Mouse (Mus musculus): ENCODE results near the gene Foxp2. TPM values are rescaled to one million over a fixed set of nuclear protein-coding genes. Genes with fewer than 3 reads are reported as not detected.

Gene Foxp2
- polyA plus RNA-seq (2015; fragmentation: Nextera tagmentation; extraction: Ambion mirVana) = 36.0 and 44.4 TPM in 2 replicates

DNA sequence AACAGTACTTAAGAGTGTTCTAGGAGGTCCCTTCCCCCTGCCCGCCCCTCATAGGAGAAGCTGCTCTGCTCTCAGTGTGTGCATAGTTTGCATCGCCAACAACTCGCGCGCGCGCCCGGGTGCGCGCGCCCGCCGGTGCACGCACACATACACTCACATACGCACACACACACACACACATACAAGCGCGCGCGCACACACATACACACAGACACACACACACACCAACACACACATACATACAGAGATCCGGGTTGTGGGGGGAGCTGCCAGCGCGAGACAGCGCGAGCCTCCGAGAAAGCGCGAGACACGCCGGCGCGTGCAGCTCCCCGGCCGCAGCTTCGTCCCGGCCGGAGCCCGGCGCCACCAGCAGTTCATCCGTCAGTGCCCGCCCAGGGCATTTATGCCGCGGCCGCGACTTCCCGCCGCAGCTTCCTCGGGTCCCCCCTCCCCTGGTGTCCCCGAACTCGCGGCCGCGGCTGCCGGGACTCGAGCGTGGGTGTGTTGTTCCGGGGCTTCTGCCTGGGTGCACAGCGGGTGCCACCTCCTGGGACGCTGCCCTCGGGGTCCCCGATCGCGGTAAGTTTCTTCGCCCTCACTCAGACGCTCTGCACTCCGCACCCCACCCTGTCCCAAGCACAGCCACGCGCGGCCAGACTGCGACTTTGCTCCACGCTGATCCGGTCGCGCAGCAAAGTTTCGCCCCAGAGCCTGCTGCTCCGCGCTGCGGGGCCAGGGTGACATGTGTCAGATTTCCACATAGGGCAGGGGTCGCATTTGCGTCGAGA, at the start of gene Foxp2:
Gene Foxp2, plus strand, starts transcription at position 167 of the 788 bp plus-strand sequence.
- WGBS = under 1% methylated on average over 80 of the region's 80 CpGs
- Histone ChIP-seq H3K4me3 (replicated peaks; ENCODE audit: low read length) (peak within 1 kb of the TSS; percentile 89), H3K9ac (replicated peaks; ENCODE audit: low read depth, low read length) (peak within 1 kb of the TSS; percentile 88), H3K36me3 (ENCODE audit: control insufficient read depth, insufficient read depth) (no peaks in the 10 kb centered on the region), H3K4me1 (replicated peaks; ENCODE audit: control insufficient read depth, insufficient read depth, low read length) (peaks cover 40% of the 10 kb centered on the region), H3K27me3 (replicated peaks; ENCODE audit: control insufficient read depth, insufficient read depth, low read length) (no peaks in the 10 kb centered on the region), H3K4me2 (ENCODE audit: low read length) (peak within 1 kb of the TSS; percentile 86), H3K27ac (ENCODE audit: low read length) (peak within 1 kb of the TSS; percentile 92), H3K9me3 (ENCODE audit: control insufficient read depth, low read length) (no peaks in the 10 kb centered on the region)
- ATAC-seq = peak; percentile 78

DNA sequence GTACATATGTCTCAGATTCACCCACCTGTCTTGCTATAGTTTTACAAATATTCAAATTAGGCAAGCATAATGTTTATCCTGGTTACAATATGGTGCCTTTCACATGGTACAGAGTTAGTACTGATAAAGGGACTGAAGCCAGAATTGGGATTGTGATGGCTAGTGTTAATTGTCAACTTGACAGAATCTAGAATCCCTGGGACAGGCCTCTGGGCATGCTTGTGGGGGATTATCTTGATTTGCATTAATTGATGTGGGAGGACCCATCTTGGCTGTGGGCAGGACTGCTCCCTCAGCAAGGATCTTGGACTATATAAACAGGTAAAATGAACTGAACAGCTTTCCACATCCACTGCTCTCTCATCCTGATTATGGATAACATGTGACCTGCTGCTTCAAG, 15.9 kb upstream of the Foxp2 start:
- H3K9ac ChIP-seq (replicated peaks; ENCODE audit: low read depth, low read length) = no peak overlapping the region
- no peaks in the 10 kb centered on the region for H3K36me3 ChIP-seq (ENCODE audit: control insufficient read depth, insufficient read depth)
- H3K27ac ChIP-seq (ENCODE audit: low read length) = no peak overlapping the region
- peak; percentile 89 for ATAC-seq
- no peak overlapping the region for H3K4me3 ChIP-seq (replicated peaks; ENCODE audit: low read length)
- H3K4me1 ChIP-seq (replicated peaks; ENCODE audit: control insufficient read depth, insufficient read depth, low read length) = no peaks in the 10 kb centered on the region
- H3K4me2 ChIP-seq (ENCODE audit: low read length) = no peak overlapping the region
- H3K9me3 ChIP-seq (ENCODE audit: control insufficient read depth, low read length) = no peaks in the 10 kb centered on the region
- H3K27me3 ChIP-seq (replicated peaks; ENCODE audit: control insufficient read depth, insufficient read depth, low read length) = no peaks in the 10 kb centered on the region

DNA sequence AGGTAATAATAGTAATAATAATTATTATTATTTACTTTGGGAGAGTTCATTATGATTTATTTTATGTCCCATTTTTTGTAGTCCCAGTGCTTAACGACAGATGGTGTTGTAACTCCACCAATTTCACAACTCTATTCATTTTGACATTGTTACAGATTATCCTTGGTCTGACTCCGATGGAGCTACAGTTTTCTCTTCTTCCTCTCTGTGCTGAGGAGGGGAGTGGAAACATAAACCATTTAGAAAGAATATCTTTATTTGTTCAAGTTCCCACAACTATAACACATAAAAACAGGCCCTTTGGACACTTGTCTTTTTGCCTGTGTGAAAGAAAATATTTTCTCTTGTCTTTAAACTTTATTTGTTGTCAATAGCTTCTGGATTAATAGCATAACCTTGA, 4.1 kb upstream of the Foxp2 start:
- Histone ChIP-seq H3K9me3 (ENCODE audit: control insufficient read depth, low read length) (no peaks in the 10 kb centered on the region), H3K27me3 (replicated peaks; ENCODE audit: control insufficient read depth, insufficient read depth, low read length) (no peaks in the 10 kb centered on the region), H3K4me2 (ENCODE audit: low read length) (no peak overlapping the region), H3K27ac (ENCODE audit: low read length) (no peak overlapping the region), H3K36me3 (ENCODE audit: control insufficient read depth, insufficient read depth) (no peaks in the 10 kb centered on the region), H3K4me3 (replicated peaks; ENCODE audit: low read length) (no peak overlapping the region), H3K4me1 (replicated peaks; ENCODE audit: control insufficient read depth, insufficient read depth, low read length) (peaks cover 31% of the 10 kb centered on the region), H3K9ac (replicated peaks; ENCODE audit: low read depth, low read length) (no peak overlapping the region)
- ATAC-seq = no peak
- WGBS = 1% methylated on average over 2 of the region's 2 CpGs

DNA sequence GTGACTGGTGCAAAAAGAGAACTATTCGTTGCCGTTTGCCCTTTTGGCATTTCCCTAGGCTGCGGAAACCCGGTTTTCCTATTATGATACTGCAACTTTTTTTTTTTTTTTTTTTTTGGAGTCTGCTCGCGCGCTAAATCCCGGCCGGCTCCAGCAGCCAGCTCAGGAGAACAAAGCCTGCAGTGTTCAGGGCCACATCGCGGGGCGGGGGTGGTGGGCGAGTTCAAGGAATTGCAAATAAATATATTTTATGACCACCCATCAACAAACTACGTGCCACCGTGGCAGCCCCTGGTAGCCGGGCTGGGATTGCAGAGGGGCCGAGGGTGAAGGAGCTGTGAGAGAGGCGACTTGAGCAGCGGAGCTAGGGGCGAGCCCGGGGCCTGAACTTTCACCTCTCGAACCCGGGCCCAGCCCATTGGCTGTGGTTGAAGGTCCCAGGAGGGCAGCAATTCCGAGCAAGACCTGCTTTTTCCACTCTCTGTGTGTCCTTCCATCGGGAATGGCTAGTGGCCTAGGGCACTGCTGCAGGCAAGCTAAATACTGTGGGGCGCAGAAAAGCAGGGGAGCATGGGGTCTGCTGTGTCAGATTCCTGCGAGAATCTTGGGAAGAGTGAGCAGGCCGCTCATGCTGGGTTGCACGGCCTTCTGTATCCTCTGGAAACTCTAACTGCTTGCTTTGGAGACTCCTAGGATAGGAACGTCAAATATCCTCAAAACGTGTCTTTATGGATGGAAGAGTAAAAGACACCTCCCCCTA, 2.9 kb upstream of the Foxp2 start:
- Histone ChIP-seq H3K9ac (replicated peaks; ENCODE audit: low read depth, low read length) (peak overlapping the region; percentile 47), H3K4me3 (replicated peaks; ENCODE audit: low read length) (peak overlapping the region; percentile 26), H3K4me1 (replicated peaks; ENCODE audit: control insufficient read depth, insufficient read depth, low read length) (peaks cover 40% of the 10 kb centered on the region), H3K4me2 (ENCODE audit: low read length) (peak overlapping the region; percentile 53), H3K36me3 (ENCODE audit: control insufficient read depth, insufficient read depth) (no peaks in the 10 kb centered on the region), H3K27ac (ENCODE audit: low read length) (no peak overlapping the region), H3K27me3 (replicated peaks; ENCODE audit: control insufficient read depth, insufficient read depth, low read length) (no peaks in the 10 kb centered on the region), H3K9me3 (ENCODE audit: control insufficient read depth, low read length) (no peaks in the 10 kb centered on the region)
- no peak for ATAC-seq
- WGBS = 6% methylated on average over 31 of the region's 31 CpGs

DNA sequence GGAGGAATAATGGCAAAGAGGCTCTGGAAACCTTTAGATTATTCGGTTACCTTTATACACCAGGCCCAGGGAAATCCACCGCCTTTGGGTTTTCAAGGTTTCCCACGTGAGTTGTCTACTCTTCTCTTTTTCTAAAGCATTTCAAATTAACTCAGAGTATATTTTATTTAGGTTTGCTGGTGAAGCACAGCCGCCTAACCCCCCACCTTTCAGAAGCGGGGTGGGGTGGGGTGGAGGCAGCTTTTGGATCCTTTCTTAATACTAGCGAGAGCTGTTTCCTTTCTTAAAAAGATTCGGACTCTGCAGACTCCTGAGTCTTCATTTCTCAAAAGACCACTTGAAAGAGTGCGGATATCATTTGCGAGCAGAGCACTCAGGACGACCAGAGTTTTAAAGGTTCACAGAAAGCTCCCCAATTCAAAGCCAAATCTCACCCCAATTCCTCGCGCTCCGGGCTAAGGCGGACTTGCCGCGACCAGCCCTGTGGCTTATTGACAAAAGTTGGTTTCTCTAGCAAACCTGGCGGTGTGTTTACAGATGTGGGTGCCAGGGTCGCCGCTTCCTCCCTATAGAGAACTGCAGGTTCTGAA, 2.0 kb upstream of the Foxp2 start:
- no peaks in the 10 kb centered on the region for H3K36me3 ChIP-seq (ENCODE audit: control insufficient read depth, insufficient read depth)
- no peak overlapping the region for H3K27ac ChIP-seq (ENCODE audit: low read length)
- H3K4me3 ChIP-seq (replicated peaks; ENCODE audit: low read length) = peak overlapping the region; percentile 21; the same call in 1 of the 2 replicates
- H3K27me3 ChIP-seq (replicated peaks; ENCODE audit: control insufficient read depth, insufficient read depth, low read length) = no peaks in the 10 kb centered on the region
- WGBS = 10% methylated on average over 19 of the region's 19 CpGs
- H3K9ac ChIP-seq (replicated peaks; ENCODE audit: low read depth, low read length) = no peak overlapping the region
- peaks cover 40% of the 10 kb centered on the region for H3K4me1 ChIP-seq (replicated peaks; ENCODE audit: control insufficient read depth, insufficient read depth, low read length)
- H3K4me2 ChIP-seq (ENCODE audit: low read length) = peak overlapping the region; percentile 86
- ATAC-seq = no peak
- H3K9me3 ChIP-seq (ENCODE audit: control insufficient read depth, low read length) = no peaks in the 10 kb centered on the region

DNA sequence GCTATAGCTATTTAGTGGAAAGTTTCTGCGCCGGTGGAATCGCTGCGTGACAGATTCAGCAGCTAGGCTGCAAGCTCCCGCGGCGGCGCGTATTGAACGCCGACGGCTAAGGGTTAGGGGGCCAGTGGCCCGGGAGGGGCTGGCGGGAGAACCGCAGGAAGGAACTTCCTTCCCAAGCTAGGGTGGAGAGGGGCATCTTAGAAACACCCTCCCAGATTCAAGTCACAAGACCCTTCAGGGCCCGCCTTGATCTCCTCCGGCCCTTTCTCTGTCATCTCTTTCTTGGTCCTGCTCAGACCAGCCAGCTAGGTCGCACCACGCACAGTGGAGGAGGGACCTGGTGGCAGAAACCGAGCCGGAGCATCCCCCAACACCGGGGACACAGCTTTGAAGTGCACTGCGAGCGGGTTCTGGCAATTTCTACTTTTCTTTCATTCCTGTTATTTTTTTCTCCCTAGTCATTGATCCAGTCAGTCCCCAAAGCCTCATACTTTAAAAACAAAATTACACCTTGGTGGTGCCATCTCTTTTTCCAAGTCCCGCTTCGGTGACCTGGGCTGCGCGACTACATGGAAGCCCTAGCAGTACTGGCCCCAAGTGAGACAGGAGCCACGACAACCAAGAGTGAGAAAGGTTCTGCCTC, 1.1 kb upstream of the Foxp2 start:
- H3K9ac ChIP-seq (replicated peaks; ENCODE audit: low read depth, low read length) = peak overlapping the region; percentile 49
- H3K4me2 ChIP-seq (ENCODE audit: low read length) = peak overlapping the region; percentile 86
- H3K4me1 ChIP-seq (replicated peaks; ENCODE audit: control insufficient read depth, insufficient read depth, low read length) = peaks cover 40% of the 10 kb centered on the region
- no peaks in the 10 kb centered on the region for H3K36me3 ChIP-seq (ENCODE audit: control insufficient read depth, insufficient read depth)
- WGBS = 1% methylated on average over 29 of the region's 29 CpGs
- H3K9me3 ChIP-seq (ENCODE audit: control insufficient read depth, low read length) = no peaks in the 10 kb centered on the region
- H3K4me3 ChIP-seq (replicated peaks; ENCODE audit: low read length) = peak overlapping the region; percentile 89
- peak; percentile 27 for ATAC-seq
- H3K27me3 ChIP-seq (replicated peaks; ENCODE audit: control insufficient read depth, insufficient read depth, low read length) = no peaks in the 10 kb centered on the region
- peak overlapping the region; percentile 92 for H3K27ac ChIP-seq (ENCODE audit: low read length)

DNA sequence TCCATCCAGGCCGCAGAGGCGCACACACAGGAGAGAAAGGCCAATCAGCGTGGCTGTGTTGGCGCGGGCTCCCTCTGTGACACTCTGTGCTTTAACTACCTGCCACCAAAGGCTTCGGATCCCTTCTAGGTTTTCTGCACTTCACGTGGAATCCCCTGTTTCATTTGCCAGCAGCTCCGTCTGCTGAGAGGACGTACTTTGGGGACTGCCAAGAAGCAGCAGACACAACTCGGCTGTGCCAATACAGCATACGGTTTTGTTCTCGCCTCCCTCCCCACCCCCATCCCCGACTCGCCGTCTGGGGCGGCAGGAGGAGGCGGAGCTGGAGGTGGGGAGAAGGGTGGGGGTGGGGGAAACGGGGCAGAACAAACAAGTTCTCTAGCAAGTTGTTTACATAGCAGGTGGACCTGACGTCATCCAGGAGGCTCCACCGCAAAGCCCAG, 549 bp upstream of the Foxp2 start:
- no peaks in the 10 kb centered on the region for H3K27me3 ChIP-seq (replicated peaks; ENCODE audit: control insufficient read depth, insufficient read depth, low read length)
- peak overlapping the region; percentile 49 for H3K9ac ChIP-seq (replicated peaks; ENCODE audit: low read depth, low read length)
- peak; percentile 94 for ATAC-seq
- peak overlapping the region; percentile 86 for H3K4me2 ChIP-seq (ENCODE audit: low read length)
- H3K4me3 ChIP-seq (replicated peaks; ENCODE audit: low read length) = peak overlapping the region; percentile 89
- H3K36me3 ChIP-seq (ENCODE audit: control insufficient read depth, insufficient read depth) = no peaks in the 10 kb centered on the region
- WGBS = under 1% methylated on average over 20 of the region's 20 CpGs
- H3K27ac ChIP-seq (ENCODE audit: low read length) = peak overlapping the region; percentile 92
- peaks cover 40% of the 10 kb centered on the region for H3K4me1 ChIP-seq (replicated peaks; ENCODE audit: control insufficient read depth, insufficient read depth, low read length)
- no peaks in the 10 kb centered on the region for H3K9me3 ChIP-seq (ENCODE audit: control insufficient read depth, low read length)

DNA sequence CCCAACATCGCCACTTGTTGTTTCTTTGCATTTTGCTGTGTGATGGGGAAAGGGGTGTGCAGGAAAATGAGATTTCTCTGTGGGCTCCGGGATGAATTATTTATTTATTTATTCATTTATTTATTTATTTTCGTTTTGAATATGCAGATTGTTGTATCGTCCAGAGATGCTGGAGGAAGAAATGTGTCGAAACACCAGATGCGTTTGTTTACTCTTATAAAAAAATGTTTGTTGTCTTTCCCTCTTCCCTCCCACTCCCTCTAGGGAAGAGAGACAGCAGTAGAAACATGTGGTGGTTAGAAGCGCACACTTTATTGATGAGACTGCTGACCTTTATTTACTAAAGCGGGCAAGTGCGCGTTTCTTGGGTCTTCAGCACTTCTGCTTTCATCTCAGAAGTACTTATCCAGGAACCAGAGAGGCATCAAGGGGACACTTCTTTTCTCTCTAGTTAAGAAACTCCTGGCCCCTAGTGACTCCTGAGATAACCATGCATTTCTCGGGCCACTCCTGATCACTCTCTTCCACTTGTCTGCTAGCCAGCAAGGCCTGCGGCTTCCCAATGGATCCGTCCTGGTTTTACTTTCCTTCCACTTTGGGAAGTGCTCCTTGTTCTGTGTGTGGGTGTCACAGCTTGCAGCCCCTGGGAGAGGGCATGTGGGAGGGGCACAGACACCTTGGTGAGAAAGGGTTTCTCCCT, 972 bp downstream of the Foxp2 start:
- H3K4me1 ChIP-seq (replicated peaks; ENCODE audit: control insufficient read depth, insufficient read depth, low read length) = peaks cover 40% of the 10 kb centered on the region
- H3K9me3 ChIP-seq (ENCODE audit: control insufficient read depth, low read length) = no peaks in the 10 kb centered on the region
- H3K4me3 ChIP-seq (replicated peaks; ENCODE audit: low read length) = peak overlapping the region; percentile 89
- WGBS = 8% methylated on average over 13 of the region's 13 CpGs
- ATAC-seq = no peak
- peak overlapping the region; percentile 86 for H3K4me2 ChIP-seq (ENCODE audit: low read length)
- H3K36me3 ChIP-seq (ENCODE audit: control insufficient read depth, insufficient read depth) = no peaks in the 10 kb centered on the region
- peak overlapping the region; percentile 80; the same call in 1 of the 2 replicates for H3K27ac ChIP-seq (ENCODE audit: low read length)
- H3K9ac ChIP-seq (replicated peaks; ENCODE audit: low read depth, low read length) = peak overlapping the region; percentile 88
- no peaks in the 10 kb centered on the region for H3K27me3 ChIP-seq (replicated peaks; ENCODE audit: control insufficient read depth, insufficient read depth, low read length)
